Mouse (Mus musculus): ENCODE results near the gene Adgrf3. TPM values are rescaled to one million over a fixed set of nuclear protein-coding genes. Genes with fewer than 3 reads are reported as not detected.

The Adgrf3 gene
- not detected in 2 replicates for polyA plus RNA-seq (2021; fragmentation: Nextera tagmentation)
- long read RNA-seq, experiment 1: 0 reads
- long read RNA-seq, experiment 2: 0 reads

GRCm38 (mm10) chr5:30205493-30205892 is at the start of gene Adgrf3:
Adgrf3 (minus strand) TSS chr5:30205722.

GRCm38 (mm10) chr5:30232271-30232971 is 26.9 kb upstream of the Adgrf3 start, which contains the start of gene Selenoi:
Selenoi (plus strand) TSS chr5:30232581.

GRCm38 (mm10) chr5:30154474-30155394 is 50.8 kb downstream of the Adgrf3 start, which contains the start of the genes Hadha and Hadhb:
Hadha (minus strand) TSS chr5:30155162.
Hadhb (plus strand) TSS chr5:30155248.

Small RNAs within 50 kb of the gene (microRNA-seq; reads per million reads assigned to microRNA genes)
- 1.1 reads per million for gene Mir1960

Other genes with a start within 250 kb of the Adgrf3 start
- gene Il6, start 192.6 kb downstream of the Adgrf3 start, polyA plus RNA-seq (2021; fragmentation: Nextera tagmentation): not detected in 2 replicates
- 5.2 and 6.1 TPM in 2 replicates for gene Tyms, start 132.1 kb downstream of the Adgrf3 start, polyA plus RNA-seq (2021; fragmentation: Nextera tagmentation)
- gene Garem2, start 100.6 kb downstream of the Adgrf3 start, polyA plus RNA-seq (2021; fragmentation: Nextera tagmentation): 1.8 and 3.1 TPM in 2 replicates
- 2.1 and 2.3 TPM in 2 replicates for gene 3110082J24Rik, start 99.6 kb downstream of the Adgrf3 start, polyA plus RNA-seq (2021; fragmentation: Nextera tagmentation)
- 45.4 and 58.5 TPM in 2 replicates for gene Hadha, start 50.6 kb downstream of the Adgrf3 start, polyA plus RNA-seq (2021; fragmentation: Nextera tagmentation)
- 118 and 146 TPM in 2 replicates for gene Hadhb, start 50.5 kb downstream of the Adgrf3 start, polyA plus RNA-seq (2021; fragmentation: Nextera tagmentation)
- 15.1 and 18.5 TPM in 2 replicates for gene Selenoi, start 26.9 kb upstream of the Adgrf3 start, polyA plus RNA-seq (2021; fragmentation: Nextera tagmentation)
- 6.5 and 7.4 TPM in 2 replicates for gene Drc1, start 75.7 kb upstream of the Adgrf3 start, polyA plus RNA-seq (2021; fragmentation: Nextera tagmentation)